Mouse (Mus musculus) testis, postnatal 10 days (tissue): ENCODE measurements around the gene Sdcbp2.

Experiments
- DNase-seq: peaks from one replicate; pipeline ENCODE4 v3.0.0; 2021; ENCODE audit warnings: low spot score

The Sdcbp2 gene

GRCm38 (mm10) chr2:151631406-151632158, 59.2 kb downstream of the Sdcbp2 start:
- peak; percentile 26 for DNase-seq

- peak; percentile 73 for DNase-seq
Observed at GRCm38 (mm10) chr2:151632159-151632814, 59.9 kb downstream of the Sdcbp2 start, which contains the start of gene Snph. TSS of gene Snph (minus strand) at chr2:151632593.

- DNase-seq = no peak
Observed at GRCm38 (mm10) chr2:151632982-151633381, 60.6 kb downstream of the Sdcbp2 start.

GRCm38 (mm10) chr2:151634903-151635302, 62.5 kb downstream of the Sdcbp2 start:
- DNase-seq = no peak

GRCm38 (mm10) chr2:151635362-151636014, 63.1 kb downstream of the Sdcbp2 start:
- no peak for DNase-seq

- no peak for DNase-seq
Observed at GRCm38 (mm10) chr2:151636015-151636402, 63.6 kb downstream of the Sdcbp2 start.
